Mouse (Mus musculus): ENCODE measurements at regions not wholly inside any gene's neighbourhood (a gene's known extent, or its start where the extent isn't known, plus 50 kb on each side); places are given as distances from the start of the nearest gene placed in this dataset.

DNA sequence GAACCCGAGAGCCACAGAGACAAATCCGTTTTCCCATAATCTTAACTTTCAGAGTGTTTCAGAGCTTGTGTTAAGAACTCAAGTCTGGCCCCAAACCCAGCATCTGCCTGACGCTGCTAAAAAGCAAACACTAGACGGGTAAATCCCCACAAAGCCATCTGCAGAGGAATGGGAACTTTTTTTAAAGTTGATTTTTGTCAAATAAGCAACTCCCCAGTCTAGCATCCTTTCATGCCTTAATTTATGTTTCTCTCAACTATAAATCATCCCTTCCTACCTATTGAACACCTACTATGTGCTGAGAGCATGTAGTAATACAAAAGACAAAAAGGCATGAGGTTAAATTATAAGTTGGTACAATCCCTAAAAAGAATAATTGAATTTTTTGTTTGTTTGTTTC lies 50.8 kb upstream of the Itm2b start:
- TF ChIP-seq CTCF (IDR thresholded peaks at IDR 0.05; ENCODE audit: borderline replicate concordance, extremely low read depth, insufficient read depth, insufficient read length) = no peak
- no peak for TF ChIP-seq POLR2A (IDR thresholded peaks at IDR 0.05; ENCODE audit: borderline replicate concordance, extremely low read depth, insufficient read depth, insufficient read length, poor library complexity, severe bottlenecking)
- DNase-seq (ENCODE audit: low read depth) = no peak

Data from brain, embryonic 14.5 days (tissue).